In the genomic region with DNA sequence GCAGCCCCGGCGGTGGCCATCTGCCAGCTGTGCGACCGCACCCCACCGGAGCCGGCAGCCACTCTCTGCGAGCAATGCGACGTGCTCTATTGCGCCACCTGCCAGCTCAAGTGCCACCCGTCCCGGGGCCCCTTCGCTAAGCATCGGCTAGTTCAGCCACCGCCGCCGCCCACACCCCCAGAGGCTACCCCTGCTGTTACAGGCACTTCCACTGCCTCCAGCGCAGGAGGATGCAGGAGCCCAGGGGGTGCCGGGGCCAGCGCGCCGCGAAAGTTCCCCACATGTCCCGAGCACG, we compare ENCODE assay signal across 9 mouse cellular contexts. TPM values are rescaled to one million over a fixed set of nuclear protein-coding genes. Genes with fewer than 3 reads are reported as not detected.
A peak's percentile ranks its signal among the peaks of the same experiment; 100 is the strongest.
DNase-seq lines count a peak whose midpoint lies in the region; ATAC-seq lines count a peak whose summit lies in the region.
"Had no signal": no experiment of that assay in that cellular context is flagged by ENCODE, and none has a peak within 500 bp of the region (broad histone marks: within the 10 kb centered on the region; RNA-seq: fewer than 3 reads in every experiment).

No protein-coding gene starts in this region.

- H3K27ac ChIP-seq in brown adipose tissue, adult 24 weeks (replicated peaks; ENCODE audit: low read depth, low read length): peak overlapping the region; percentile 20; the same call in 1 of the 2 replicates
- no peak overlapping the region for H3K27ac ChIP-seq in forebrain, embryonic 11.5 days (ENCODE audit: low read depth, low read length)
- peak overlapping the region; percentile 97 for H3K27ac ChIP-seq in hindbrain, embryonic 16.5 days (ENCODE audit: low read depth, low read length)

- peak; percentile 34 for ATAC-seq in forebrain, embryonic 11.5 days (replicated peaks; ENCODE audit: low FRiP score)
- peak; percentile 32; the same call in 1 of the 2 replicates for ATAC-seq in hindbrain, embryonic 16.5 days
- ATAC-seq in megakaryocyte-erythroid progenitor cell, adult 5-6 weeks (replicated peaks; ENCODE audit: low FRiP score, low TSS enrichment, poor library complexity, severe bottlenecking): peak; percentile 41

- peak overlapping the region; percentile 72 for H3K4me2 ChIP-seq in forebrain, embryonic 11.5 days (ENCODE audit: low read depth, low read length, severe bottlenecking)
- peak overlapping the region; percentile 93 for H3K4me2 ChIP-seq in hindbrain, embryonic 16.5 days (ENCODE audit: low read length)

- H3K9ac ChIP-seq in forebrain, embryonic 11.5 days (ENCODE audit: low read length): peak overlapping the region; percentile 55
- peak overlapping the region; percentile 91 for H3K9ac ChIP-seq in hindbrain, embryonic 16.5 days (ENCODE audit: low read depth, low read length)

- intact Hi-C loops in left cerebral cortex, postnatal 25 days (cut with DNase I): loop anchor here (5.0 kb wide), 1 partner anchor 33 kb away; no protein-coding TSS in a partner anchor

- peak; percentile 72 for DNase-seq in Muller cell, postnatal 12 days (ENCODE audit: inconsistent ontology term)
- DNase-seq in forebrain, embryonic 11.5 days (ENCODE audit: low spot score): peak; percentile 86
- DNase-seq in left cerebral cortex, postnatal 25 days (ENCODE audit: low spot score in 2 of 2): peak; percentile 81 to 83
- peak; percentile 90 for DNase-seq in right cerebral cortex, postnatal 4 days

- H3K36me3 ChIP-seq in forebrain, embryonic 11.5 days (ENCODE audit: control insufficient read depth, insufficient read depth, low read length): no peaks in the 10 kb centered on the region
- H3K36me3 ChIP-seq in hindbrain, embryonic 16.5 days (ENCODE audit: control insufficient read depth, insufficient read depth, low read length): no peaks in the 10 kb centered on the region

- H3K4me1 ChIP-seq in brown adipose tissue, adult 24 weeks (ENCODE audit: control insufficient read depth, insufficient read depth, insufficient read length, low read length): no peaks in the 10 kb centered on the region
- peaks cover 11% of the 10 kb centered on the region for H3K4me1 ChIP-seq in forebrain, embryonic 11.5 days (replicated peaks; ENCODE audit: control insufficient read depth, insufficient read depth, low read length)
- H3K4me1 ChIP-seq in hindbrain, embryonic 16.5 days (ENCODE audit: control insufficient read depth, insufficient read depth, low read depth, low read length): peaks cover 36% of the 10 kb centered on the region

- no peaks in the 10 kb centered on the region for H3K9me3 ChIP-seq in forebrain, embryonic 11.5 days (ENCODE audit: control insufficient read depth, low read length)
- H3K9me3 ChIP-seq in hindbrain, embryonic 16.5 days (ENCODE audit: control insufficient read depth, low read length): no peaks in the 10 kb centered on the region

- WGBS in forebrain, embryonic 11.5 days: under 1% methylated on average over 25 of the region's 25 CpGs
- WGBS in hindbrain, embryonic 16.5 days: 0% methylated on average over 15 of the region's 25 CpGs

- peak overlapping the region; percentile 82 for H3K4me3 ChIP-seq in brown adipose tissue, adult 24 weeks (ENCODE audit: insufficient read depth, low read depth, low read length)
- peak overlapping the region; percentile 44 for H3K4me3 ChIP-seq in forebrain, embryonic 11.5 days (ENCODE audit: low read depth, low read length)
- peak overlapping the region; percentile 87 for H3K4me3 ChIP-seq in hindbrain, embryonic 16.5 days (ENCODE audit: low read length)
- H3K4me3 ChIP-seq: erythroblast, embryonic 14.5 days had no signal

- H3K27me3 ChIP-seq in forebrain, embryonic 11.5 days (ENCODE audit: control insufficient read depth, insufficient read depth, low read length): peaks cover 36% of the 10 kb centered on the region
- H3K27me3 ChIP-seq in hindbrain, embryonic 16.5 days (replicated peaks; ENCODE audit: control insufficient read depth, insufficient read depth, low read length): no peaks in the 10 kb centered on the region; the same call in 1 of the 2 replicates

RNA-seq across cellular contexts. Expression of gene Trim67, which starts 1.5 kb away (rescaled TPM):
- polyA plus RNA-seq in brown adipose tissue, adult 24 weeks (2012; ENCODE audit: insufficient read depth, insufficient read length, missing spikeins): 7.1 and 8.0 TPM in 2 replicates
- 2.2 and 2.7 TPM in 2 replicates for polyA plus RNA-seq in forebrain, embryonic 11.5 days (2014; fragmentation: Nextera tagmentation; extraction: Ambion mirVana)
- 25.9 and 27.0 TPM in 2 replicates for polyA plus RNA-seq in hindbrain, embryonic 16.5 days (2015; fragmentation: Nextera tagmentation; extraction: Ambion mirVana)
- total RNA-seq in left cerebral cortex, postnatal 25 days (2021): 1 to 10 TPM; 2.2 to 2.4 TPM
- total RNA-seq in megakaryocyte-erythroid progenitor cell, adult 5-6 weeks (2014; fragmentation: Nextera tagmentation): not detected in 2 replicates
- not detected in 2 replicates for total RNA-seq in megakaryocyte-erythroid progenitor cell, adult 5-6 weeks (2017)
- polyA plus RNA-seq: erythroblast, embryonic 14.5 days; spleen, adult 2 months had no signal

RNA-seq across cellular contexts. Expression of gene Fam89a, which starts 42.8 kb away (rescaled TPM):
- 0.83 and 1.5 TPM in 2 replicates for polyA plus RNA-seq in brown adipose tissue, adult 24 weeks (2012; ENCODE audit: insufficient read depth, insufficient read length, missing spikeins)
- 1.2 and 1.4 TPM in 2 replicates for polyA plus RNA-seq in forebrain, embryonic 11.5 days (2014; fragmentation: Nextera tagmentation; extraction: Ambion mirVana)
- 0.90 and 1.9 TPM in 2 replicates for polyA plus RNA-seq in hindbrain, embryonic 16.5 days (2015; fragmentation: Nextera tagmentation; extraction: Ambion mirVana)
- total RNA-seq in left cerebral cortex, postnatal 25 days (2021): under 1 TPM in 1 of 2 experiments, not detected in 1; 0.25 TPM
- not detected in 2 replicates for total RNA-seq in megakaryocyte-erythroid progenitor cell, adult 5-6 weeks (2014; fragmentation: Nextera tagmentation)
- not detected in 2 replicates for total RNA-seq in megakaryocyte-erythroid progenitor cell, adult 5-6 weeks (2017)
- polyA plus RNA-seq: erythroblast, embryonic 14.5 days had no signal
